Mouse (Mus musculus) lung, embryonic 14.5 days (tissue): ENCODE data around the gene Zcchc2. TPM values are rescaled to one million over a fixed set of nuclear protein-coding genes. Genes with fewer than 3 reads are reported as not detected.
A peak's percentile ranks its signal among the peaks of the same experiment; 100 is the strongest.

Experiments
- ATAC-seq: fragments of 200-750 bp; cut with Nextera tagmentation; 2 replicates; pipeline ENCODE4 v1.8.0; 2017; ENCODE audit warnings: mild to moderate bottlenecking, moderate TSS enrichment, moderate library complexity; ENCODE audit not compliant: insufficient read depth
- DNase-seq: peaks from one replicate; pipeline ENCODE4 v3.0.0-alpha.2; 2015
- H3K27ac ChIP-seq: fragments of 300-500 bp; sonication (generic); 2 replicates; pipeline ENCODE4 v1.5.1; 2014; ENCODE audit warnings: low read depth, mild to moderate bottlenecking, moderate library complexity
- H3K27me3 ChIP-seq: fragments of 300-500 bp; sonication (generic); 2 replicates; pipeline ENCODE4 v1.6.1; 2014; ENCODE audit warnings: low read length, control low read depth; ENCODE audit not compliant: insufficient read depth
- H3K36me3 ChIP-seq: fragments of 300-500 bp; sonication (generic); 2 replicates; pipeline ENCODE4 v1.6.1; 2014; ENCODE audit warnings: control low read depth; ENCODE audit not compliant: insufficient read depth
- H3K4me1 ChIP-seq: fragments of 300-500 bp; sonication (generic); 2 replicates; pipeline ENCODE4 v1.6.1; 2014; ENCODE audit warnings: antibody characterized with exemption, control low read depth; ENCODE audit not compliant: insufficient read depth
- H3K4me2 ChIP-seq: fragments of 300-500 bp; sonication (generic); 2 replicates; pipeline ENCODE4 v1.6.1; 2014; ENCODE audit warnings: mild to moderate bottlenecking
- H3K4me3 ChIP-seq: fragments of 300-500 bp; sonication (generic); 2 replicates; pipeline ENCODE4 v1.5.1; 2014; ENCODE audit warnings: low read depth, low read length
- H3K9ac ChIP-seq: fragments of 300-500 bp; sonication (generic); 2 replicates; pipeline ENCODE4 v1.6.1; 2014
- H3K9me3 ChIP-seq: fragments of 300-500 bp; sonication (generic); 2 replicates; pipeline ENCODE4 v1.6.1; 2016; ENCODE audit warnings: low read depth, low read length, control low read depth
- CTCF ChIP-seq: IDR thresholded peaks from 2 replicates; pipeline ENCODE4 v1.5.1; 2016; ENCODE audit warnings: antibody characterized with exemption, low read depth
- WGBS: fragments of 180-500 bp; shearing (Covaris S2); extraction: QIAGEN DNeasy Blood & Tissue Kit; methylation state at CpG from one replicate; pipeline ENCODE4 v1.1.7; 2014; 5-methylcytosine and 5-hydroxymethylcytosine counted together
- polyA plus RNA-seq: library from polyadenylated mRNA; unstranded; fragments of >200 nt; fragmentation: Nextera tagmentation; extraction: Ambion mirVana; gene quantifications from 2 replicates; pipeline ENCODE4 v1.2.1, GENCODE M21; 2014

Zcchc2 gene
- polyA plus RNA-seq, 1 experiment from 2014 or later, result 3.2 TPM

GRCm38 (mm10) chr1:105995966-105996365 lies 5.8 kb downstream of the Zcchc2 start:
- no peaks in the 10 kb centered on the region for H3K27me3 ChIP-seq
- no peaks in the 10 kb centered on the region for H3K9me3 ChIP-seq
- no peak overlapping the region for H3K4me3 ChIP-seq
- no peak overlapping the region for H3K27ac ChIP-seq
- no peak overlapping the region for H3K4me2 ChIP-seq
- no peaks in the 10 kb centered on the region for H3K36me3 ChIP-seq
- WGBS, result 70% methylated on average over 2 of the region's 2 CpGs
- DNase-seq (no peak), ATAC-seq (no peak)
- TF ChIP-seq CTCF, result no peak
- peaks cover 15% of the 10 kb centered on the region for H3K4me1 ChIP-seq
- H3K9ac ChIP-seq, result no peak overlapping the region

GRCm38 (mm10) chr1:105997282-105997681 lies 7.1 kb downstream of the Zcchc2 start:
- ATAC-seq, result no peak
- Histone ChIP-seq H3K9ac (no peak overlapping the region), H3K27ac (peak overlapping the region; percentile 10; the same call in 1 of the 2 replicates), H3K4me3 (no peak overlapping the region), H3K27me3 (no peaks in the 10 kb centered on the region), H3K36me3 (no peaks in the 10 kb centered on the region), H3K4me1 (peaks cover 15% of the 10 kb centered on the region), H3K9me3 (no peaks in the 10 kb centered on the region), H3K4me2 (peak overlapping the region; percentile 5; the same call in 1 of the 2 replicates)
- WGBS, result 24% methylated on average over 3 of the region's 3 CpGs
- TF ChIP-seq CTCF, result no peak
- DNase-seq, result peak; percentile 79

GRCm38 (mm10) chr1:105999802-106000201 lies 9.6 kb downstream of the Zcchc2 start:
- 79% methylated on average over 2 of the region's 2 CpGs for WGBS
- Histone ChIP-seq H3K4me1 (peaks cover 3% of the 10 kb centered on the region), H3K27me3 (no peaks in the 10 kb centered on the region), H3K36me3 (peaks cover 15% of the 10 kb centered on the region), H3K9me3 (no peaks in the 10 kb centered on the region), H3K27ac (no peak overlapping the region), H3K4me3 (no peak overlapping the region), H3K4me2 (no peak overlapping the region), H3K9ac (no peak overlapping the region)
- TF ChIP-seq CTCF, result no peak
- no peak for ATAC-seq
- DNase-seq, result no peak

DNA sequence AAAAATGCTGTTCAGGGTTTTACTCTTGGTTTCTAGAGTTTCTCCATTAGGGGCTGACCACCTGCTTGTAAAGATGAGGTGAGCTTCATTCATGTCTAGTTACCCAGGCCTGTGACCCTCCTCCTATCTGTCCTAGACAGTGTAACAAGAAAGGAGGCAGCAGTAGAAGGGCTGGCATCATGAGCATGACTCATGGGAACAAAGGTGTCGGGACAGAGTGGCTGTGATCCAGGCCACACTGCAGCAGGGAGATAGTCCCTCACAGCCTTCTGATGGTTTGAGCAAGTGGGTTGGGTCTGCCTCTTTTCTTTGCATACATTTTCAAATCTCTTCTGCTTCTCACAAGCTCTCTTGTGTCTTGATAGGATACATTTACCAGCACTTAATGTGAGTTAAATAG lies 17.4 kb downstream of the Zcchc2 start:
- 75% methylated on average over 1 of the region's 1 CpGs for WGBS
- Histone ChIP-seq H3K9ac (no peak overlapping the region), H3K4me1 (no peaks in the 10 kb centered on the region), H3K36me3 (peaks cover 64% of the 10 kb centered on the region), H3K4me2 (no peak overlapping the region), H3K27ac (no peak overlapping the region), H3K9me3 (no peaks in the 10 kb centered on the region), H3K4me3 (no peak overlapping the region), H3K27me3 (no peaks in the 10 kb centered on the region)
- no peak for TF ChIP-seq CTCF
- no peak for ATAC-seq
- DNase-seq, result no peak

GRCm38 (mm10) chr1:106011097-106011496 lies 20.9 kb downstream of the Zcchc2 start:
- H3K27ac ChIP-seq, result no peak overlapping the region
- peaks cover 50% of the 10 kb centered on the region for H3K36me3 ChIP-seq
- DNase-seq, result no peak
- no peak overlapping the region for H3K4me3 ChIP-seq
- no peak for TF ChIP-seq CTCF
- no peaks in the 10 kb centered on the region for H3K4me1 ChIP-seq
- WGBS, result 72% methylated on average over 7 of the region's 7 CpGs
- H3K27me3 ChIP-seq, result no peaks in the 10 kb centered on the region
- H3K4me2 ChIP-seq, result no peak overlapping the region
- ATAC-seq, result no peak
- H3K9ac ChIP-seq, result no peak overlapping the region
- no peaks in the 10 kb centered on the region for H3K9me3 ChIP-seq

- Histone ChIP-seq H3K4me3 (no peak overlapping the region), H3K27me3 (no peaks in the 10 kb centered on the region), H3K36me3 (peaks cover 58% of the 10 kb centered on the region), H3K9ac (no peak overlapping the region), H3K27ac (no peak overlapping the region), H3K9me3 (no peaks in the 10 kb centered on the region), H3K4me2 (no peak overlapping the region), H3K4me1 (no peaks in the 10 kb centered on the region)
- ATAC-seq, result no peak
- TF ChIP-seq CTCF, result no peak
- DNase-seq, result no peak
- 86% methylated on average over 2 of the region's 2 CpGs for WGBS
These were observed 23.6 kb downstream of the Zcchc2 start for GRCm38 (mm10) chr1:106013759-106014158.

DNA sequence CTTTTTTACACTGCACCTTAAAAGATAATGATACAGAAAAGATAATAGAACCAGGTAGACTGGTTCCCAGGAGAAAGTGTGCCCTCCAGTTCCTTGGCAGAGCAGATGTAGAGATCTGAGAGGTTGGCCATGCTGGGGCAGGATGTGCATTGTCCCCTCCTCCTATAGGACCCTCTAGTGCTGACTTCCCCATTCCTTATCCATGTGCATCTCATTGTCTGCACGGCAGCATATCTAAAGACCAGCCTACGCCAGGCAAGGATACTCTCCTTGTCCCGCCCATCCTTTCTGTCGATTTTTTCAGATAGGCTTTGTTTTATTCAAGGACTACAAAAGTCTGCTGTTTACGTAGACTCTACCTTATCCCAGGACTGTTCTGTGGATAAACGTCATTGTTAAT lies 26.1 kb downstream of the Zcchc2 start:
- ATAC-seq, result no peak
- Histone ChIP-seq H3K9ac (no peak overlapping the region), H3K4me1 (no peaks in the 10 kb centered on the region), H3K27me3 (no peaks in the 10 kb centered on the region), H3K4me2 (no peak overlapping the region), H3K36me3 (peaks cover 69% of the 10 kb centered on the region), H3K9me3 (no peaks in the 10 kb centered on the region), H3K27ac (no peak overlapping the region), H3K4me3 (no peak overlapping the region)
- 80% methylated on average over 6 of the region's 6 CpGs for WGBS
- DNase-seq, result no peak
- no peak for TF ChIP-seq CTCF

DNA sequence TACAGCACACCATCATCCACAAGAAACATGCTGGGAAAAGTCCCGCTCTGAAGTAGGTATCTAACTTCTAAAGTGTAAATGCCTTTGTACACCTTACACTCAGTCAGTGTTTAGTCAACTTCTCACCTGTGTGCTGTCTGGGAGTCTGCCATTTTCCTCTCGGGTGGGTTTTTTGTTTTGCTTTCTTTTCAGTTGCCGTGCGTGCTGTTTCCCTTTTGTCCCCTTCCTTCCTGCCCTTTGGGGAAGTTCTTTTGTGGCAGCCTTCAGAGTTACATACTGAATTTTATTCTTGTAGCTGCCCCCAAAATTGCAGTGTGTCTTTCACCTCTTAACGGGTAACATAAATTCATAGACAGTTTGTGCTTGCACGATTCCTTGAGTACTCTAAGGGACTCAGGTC lies 29.6 kb downstream of the Zcchc2 start:
- no peak for TF ChIP-seq CTCF
- no peak for DNase-seq
- H3K27me3 ChIP-seq, result no peaks in the 10 kb centered on the region
- H3K9ac ChIP-seq, result no peak overlapping the region
- WGBS, result 79% methylated on average over 6 of the region's 6 CpGs
- H3K36me3 ChIP-seq, result peaks cover 83% of the 10 kb centered on the region
- H3K4me2 ChIP-seq, result no peak overlapping the region
- H3K27ac ChIP-seq, result no peak overlapping the region
- no peak for ATAC-seq
- H3K9me3 ChIP-seq, result no peaks in the 10 kb centered on the region
- no peak overlapping the region for H3K4me3 ChIP-seq
- H3K4me1 ChIP-seq, result no peaks in the 10 kb centered on the region
